Mouse (Mus musculus) lung, postnatal 36 days (tissue): ENCODE data around the gene Prdm11.

Source experiments
- DNase-seq: peaks from one replicate; pipeline ENCODE4 v3.0.0; 2022; ENCODE audit warnings: mixed read lengths

Gene Prdm11

DNA sequence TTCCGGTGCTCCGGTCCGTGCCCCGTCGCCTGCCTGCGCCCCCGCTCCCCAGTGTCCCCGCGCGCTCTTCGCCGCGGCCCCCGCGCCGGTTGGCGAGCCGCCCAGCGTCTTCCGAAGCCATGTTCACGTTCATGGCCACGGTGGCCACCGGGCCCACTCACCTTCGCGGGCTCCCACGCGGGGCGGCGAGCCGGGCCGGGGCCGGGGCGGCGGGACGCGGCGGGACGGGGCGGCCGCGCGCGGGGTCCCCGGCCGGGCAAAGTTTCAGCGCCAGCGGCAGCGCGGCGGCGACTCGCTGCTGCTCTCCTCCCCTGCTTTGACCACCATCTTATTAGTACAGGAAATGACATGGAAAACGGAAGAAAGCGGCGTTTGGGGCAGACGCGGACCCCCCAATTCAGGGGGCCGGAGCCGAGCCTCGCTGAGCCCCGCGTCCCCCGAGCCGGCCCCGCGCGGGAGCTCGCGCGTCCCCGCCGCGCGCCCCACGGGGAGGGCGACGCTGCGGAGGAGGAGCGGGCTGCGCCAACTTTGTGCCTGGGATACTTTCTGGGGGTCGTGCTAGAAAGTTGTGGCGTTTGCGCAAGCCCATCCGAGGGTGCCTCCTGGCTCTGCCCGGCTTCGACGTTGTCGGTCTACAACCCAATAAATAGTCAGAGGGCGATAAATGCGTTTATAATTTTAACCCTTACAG is at the start of gene Prdm11:
Gene Prdm11 (minus strand): TSS at position 350 of the 691 bp plus-strand sequence.
- no peak for DNase-seq

DNA sequence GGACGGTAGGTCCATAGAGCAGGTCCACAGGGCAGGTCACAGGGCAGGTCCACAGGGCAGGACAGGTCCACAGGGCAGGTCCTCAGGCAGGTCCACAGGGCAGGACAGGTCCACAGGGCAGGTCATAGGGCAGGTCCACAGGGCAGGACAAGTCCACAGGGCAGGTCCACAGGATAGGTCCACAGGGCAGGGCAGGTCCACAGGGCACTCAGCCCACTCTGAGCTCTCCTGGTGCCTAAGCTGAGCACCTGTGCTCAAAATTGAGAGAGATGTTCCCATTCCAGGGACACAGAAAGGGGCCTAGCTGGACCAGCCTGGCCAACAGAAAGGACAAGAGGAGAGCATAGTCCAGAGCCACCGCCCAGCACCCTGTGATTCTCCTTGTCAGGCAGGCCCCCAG is 46.4 kb upstream of the Prdm11 start:
- DNase-seq: no peak

DNA sequence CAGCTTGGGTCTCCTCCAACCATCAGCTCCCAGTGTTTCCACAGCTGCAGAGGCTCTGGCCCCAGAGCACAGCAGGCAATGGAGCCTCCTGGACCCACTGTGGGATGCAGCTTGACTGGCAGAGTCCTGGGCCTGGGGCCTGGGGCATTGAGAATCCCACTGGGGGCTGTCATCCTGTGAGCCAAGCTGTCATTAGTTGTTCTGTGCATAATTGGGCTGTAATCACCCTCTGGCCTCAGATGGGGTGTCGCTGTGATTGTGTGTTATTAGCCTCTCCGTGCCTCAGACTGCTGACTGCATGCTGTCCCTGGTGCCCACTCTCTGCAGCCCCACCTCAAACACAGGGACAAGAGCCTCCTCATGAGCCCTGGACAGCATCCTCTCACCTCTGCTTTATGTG is 45.7 kb upstream of the Prdm11 start:
- DNase-seq: no peak

DNA sequence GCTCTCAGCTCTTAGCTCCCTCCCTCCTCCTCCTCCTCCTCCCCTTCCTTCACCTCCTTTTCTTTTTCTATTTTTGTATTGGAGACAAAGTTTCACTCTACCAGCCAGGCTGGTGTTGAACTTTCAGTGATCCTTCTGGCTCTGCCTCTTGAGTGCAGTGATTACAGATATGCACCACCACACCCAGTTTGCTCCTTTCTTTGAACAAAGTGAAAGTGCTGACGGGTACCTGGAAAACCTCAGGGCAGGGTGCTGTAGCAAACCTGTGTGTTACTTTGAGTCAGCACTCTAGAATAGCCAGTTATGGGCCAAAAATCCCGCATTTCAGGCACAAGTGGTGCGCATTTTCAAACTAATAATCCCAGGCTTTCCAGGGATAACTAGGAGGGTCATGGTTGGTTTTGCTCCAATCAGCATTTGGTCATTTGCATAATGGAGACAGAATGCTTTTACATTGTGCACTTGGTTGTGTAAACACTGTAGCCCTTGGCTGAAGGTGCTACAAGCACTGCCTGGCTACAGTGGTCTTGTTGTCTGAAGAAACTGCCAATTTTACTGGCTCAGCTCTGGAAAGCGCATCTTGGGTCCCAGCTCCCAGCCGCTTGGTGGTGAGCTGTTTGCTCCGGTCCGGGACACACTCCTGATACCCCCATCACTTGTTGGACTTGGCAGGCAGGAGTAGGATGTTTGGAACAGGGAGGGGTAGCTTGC is 43.6 kb upstream of the Prdm11 start:
- DNase-seq: peak; percentile 3

DNA sequence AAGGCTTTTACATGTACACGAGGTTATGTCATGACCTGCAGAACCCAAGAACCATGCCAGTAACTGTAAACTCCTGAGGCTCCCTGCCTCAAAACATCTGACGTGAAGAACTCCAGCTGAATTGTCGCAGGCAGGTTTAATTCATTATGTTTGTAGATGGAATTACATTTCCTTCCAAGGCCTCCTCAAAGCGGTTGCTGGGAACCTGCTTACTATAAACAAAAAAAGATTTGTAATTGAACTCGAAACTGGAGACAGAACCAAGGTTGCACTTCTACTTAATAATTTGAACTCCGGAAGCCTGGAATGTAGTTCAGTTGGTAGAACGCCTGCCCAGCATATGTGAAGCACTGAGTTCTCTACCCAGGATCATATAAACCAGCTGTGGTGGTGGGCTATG is 42.0 kb upstream of the Prdm11 start:
- no peak for DNase-seq

DNA sequence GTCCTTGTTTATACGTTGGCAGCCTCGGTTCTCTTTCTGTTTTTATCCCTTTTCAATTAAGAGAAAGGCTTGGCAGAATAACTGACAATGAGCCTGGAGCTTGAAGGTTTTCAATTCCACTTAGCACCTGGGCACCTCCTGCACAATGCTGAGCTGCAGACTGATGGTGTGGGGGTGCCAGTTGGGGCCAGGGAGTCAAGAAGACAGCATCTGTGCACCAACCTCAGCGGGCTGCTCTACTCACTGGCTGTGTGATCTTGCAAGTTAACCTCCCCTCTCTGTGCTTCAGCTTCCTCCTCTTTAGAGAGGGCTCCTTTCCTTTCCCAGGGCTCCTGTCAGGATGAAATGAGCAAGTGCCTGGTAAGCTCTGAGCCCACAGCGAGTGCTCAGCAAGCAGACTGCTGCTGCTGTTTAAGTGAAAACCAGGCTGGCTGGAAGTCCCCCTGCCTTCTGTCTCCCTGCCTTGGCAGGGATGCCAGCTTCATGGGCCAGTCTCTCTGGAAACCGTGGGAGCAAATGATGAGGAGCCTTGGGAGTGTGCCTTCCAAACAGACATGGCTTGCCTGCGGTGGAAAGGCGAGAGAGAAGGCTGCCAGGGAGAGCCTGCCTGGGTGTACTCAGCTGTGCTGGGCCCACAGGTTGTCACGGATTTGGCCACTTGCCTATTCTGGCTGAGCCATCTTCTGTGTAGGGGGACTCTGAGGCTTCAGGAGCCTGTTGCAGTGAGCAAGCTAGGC is 39.5 kb upstream of the Prdm11 start:
- DNase-seq: no peak

DNA sequence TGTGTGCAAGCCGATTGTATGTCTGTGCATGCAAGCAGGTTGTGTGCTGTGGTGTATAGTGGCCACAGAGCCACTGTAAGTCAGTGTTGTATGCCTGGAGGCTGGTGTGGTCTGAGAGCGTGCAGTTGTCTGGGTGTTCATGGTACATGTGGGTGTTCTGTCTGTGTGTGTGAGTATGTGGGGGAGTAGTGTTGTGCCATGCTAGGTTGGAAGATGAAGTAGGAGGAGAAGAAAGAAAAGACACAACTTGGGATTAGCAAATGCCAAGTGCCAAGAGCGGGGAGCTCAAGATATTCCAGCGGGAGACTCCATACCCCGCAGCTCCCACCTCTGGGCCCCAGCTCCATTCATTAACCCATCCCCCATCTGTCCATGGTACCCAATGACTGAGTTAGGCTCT is 38.5 kb upstream of the Prdm11 start:
- no peak for DNase-seq

DNA sequence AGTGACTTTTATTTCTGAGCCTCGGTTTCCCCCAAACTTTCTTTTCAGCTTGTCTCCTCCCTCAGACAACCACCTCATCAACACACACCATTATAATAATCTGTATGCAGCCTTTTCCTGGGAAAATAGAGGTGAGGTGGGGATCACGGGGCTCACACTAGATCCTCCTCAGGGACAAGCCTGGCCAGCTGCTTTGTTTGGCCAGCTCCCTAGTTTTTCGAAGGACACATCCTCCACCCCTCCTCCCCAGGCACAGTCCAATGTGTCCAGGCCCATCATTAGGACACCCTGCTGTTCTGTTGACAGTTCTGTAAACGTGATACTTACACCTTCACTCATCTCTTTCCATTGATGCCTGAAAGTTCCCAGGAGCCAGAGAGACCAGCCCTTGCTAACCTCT is 37.4 kb upstream of the Prdm11 start:
- DNase-seq: peak; percentile 15

DNA sequence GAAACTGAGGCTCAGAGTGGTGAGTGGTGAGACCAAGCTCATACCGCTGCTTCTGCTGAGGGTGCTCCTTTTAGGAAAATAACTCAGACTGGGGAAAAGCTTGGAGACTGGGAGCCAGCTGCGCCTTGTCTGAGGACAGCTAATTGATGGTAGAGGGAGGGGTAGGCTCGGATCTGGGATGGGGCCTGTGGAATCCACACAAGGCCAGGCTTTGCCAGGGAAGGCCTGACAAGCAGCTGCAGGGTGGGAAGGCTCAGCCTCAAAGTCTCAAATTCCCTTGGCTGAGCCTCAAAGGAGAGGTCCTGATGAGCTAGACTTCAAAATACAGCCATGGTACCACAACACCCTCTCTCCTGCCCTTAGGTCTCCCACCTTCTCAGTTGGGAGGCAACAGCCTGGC is 36.9 kb upstream of the Prdm11 start:
- DNase-seq: peak; percentile 78

DNA sequence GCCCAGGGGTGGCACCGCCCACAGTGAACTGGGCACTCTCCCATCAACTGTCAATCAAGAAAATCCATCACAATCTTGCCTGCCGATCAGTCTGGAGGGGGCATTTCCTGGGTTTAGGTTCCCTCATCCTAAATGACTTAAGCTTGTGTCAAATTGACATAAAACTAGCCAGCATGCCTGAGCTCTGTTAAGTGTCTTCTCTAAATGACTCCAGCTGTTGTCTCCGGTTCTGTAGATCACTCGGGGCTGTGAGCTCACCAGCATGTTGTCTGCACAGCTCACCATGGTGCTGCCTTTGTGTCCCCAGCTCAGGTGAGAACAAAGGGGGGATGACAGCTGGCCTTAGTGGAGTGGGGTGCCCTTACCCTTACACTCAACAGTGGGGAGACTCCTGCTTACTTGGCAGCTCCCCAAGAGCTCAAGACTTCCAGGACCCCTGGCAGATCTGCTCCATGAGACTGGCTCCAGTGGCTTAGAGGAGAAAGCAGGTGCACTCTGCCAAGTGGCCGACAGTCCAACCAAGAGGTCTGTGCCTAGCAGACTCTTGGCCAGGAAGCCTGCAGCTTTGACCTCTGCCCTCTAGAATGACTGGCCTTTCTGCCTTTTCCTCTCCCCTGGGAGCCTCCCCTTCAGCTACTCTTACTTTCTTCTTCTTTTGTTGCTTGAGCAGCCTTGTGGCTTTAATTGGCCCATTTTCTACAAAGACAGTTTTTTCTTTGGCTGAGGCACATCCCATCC is 35.1 kb upstream of the Prdm11 start:
- DNase-seq: peak; percentile 30

DNA sequence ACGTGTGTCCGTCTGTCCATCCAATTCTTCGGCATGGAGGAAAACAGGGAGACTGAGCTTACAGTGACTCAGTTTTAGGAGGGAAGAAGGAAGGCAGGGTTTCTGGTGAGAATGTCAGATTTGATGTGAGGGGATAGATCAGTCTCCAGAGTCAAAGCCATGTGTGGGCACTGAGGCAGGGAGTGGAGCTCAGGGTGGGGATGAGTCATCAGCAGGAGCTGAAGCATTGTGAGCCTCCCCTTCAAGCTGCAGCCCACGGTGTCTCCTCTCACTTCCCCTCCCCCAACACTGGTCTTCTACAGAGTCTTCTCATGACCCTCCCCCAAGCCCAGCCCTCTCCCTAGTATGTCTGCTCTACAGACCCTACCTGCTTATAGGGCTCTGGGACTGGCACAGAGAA is 33.4 kb upstream of the Prdm11 start:
- no peak for DNase-seq

DNA sequence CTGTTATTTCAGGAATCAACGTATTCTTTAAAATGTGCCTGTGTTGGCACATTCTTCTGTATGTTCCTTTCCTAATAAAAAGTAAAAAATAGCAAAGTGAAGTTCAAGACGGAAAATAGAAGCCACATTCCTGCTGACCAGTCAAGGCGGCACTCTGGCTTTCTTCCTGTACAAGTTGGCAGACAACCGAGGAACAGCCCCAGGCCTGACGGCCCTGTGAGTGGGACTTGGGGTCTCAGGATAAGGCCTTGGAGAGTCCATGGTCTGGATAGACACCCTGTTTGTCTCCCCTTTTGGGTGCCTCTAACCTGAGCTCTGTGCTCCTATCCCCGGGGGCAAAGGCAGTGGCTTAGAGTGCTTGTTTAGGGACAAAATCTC is 30.6 kb upstream of the Prdm11 start:
- DNase-seq: no peak

DNA sequence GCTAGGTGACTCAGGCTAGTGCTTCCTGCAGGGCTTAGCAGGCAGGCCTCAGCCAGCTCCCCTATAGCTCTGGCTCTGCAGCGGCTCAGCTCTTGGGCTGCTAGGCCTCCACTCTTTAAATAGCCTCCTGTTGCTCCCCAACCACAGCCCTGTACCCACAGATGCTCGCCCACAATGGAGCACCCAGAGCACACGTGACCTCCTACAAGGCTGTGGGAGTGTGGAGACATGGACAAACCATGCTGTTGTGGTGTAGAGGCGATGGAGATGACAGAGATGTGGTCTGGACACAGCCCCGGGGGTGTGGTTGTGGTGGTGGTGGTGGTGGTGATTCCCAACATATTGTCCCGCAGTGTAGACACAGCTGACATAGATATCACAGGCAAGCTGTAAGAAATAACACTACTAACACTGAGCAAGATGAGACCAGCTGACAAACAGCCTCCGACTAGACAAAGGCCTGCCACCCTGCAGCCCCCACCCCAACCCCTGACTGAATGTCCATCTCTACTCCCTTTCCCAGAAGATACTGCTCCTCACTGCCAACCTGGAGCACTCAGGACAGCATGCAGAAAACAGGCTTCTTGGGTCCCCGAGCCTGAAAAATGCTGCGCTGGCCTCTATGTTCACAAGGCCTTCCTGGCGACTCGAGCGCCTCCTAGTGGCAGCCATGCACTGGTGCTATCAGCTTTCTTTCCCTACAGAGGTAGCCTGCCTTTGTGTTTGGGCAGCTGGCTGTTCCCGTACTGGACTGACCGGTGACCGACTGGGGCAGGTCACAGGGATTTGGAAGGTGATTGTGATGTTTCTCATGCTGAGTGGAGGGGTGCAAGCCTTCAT is 30.0 kb upstream of the Prdm11 start:
- peak; percentile 68 for DNase-seq

DNA sequence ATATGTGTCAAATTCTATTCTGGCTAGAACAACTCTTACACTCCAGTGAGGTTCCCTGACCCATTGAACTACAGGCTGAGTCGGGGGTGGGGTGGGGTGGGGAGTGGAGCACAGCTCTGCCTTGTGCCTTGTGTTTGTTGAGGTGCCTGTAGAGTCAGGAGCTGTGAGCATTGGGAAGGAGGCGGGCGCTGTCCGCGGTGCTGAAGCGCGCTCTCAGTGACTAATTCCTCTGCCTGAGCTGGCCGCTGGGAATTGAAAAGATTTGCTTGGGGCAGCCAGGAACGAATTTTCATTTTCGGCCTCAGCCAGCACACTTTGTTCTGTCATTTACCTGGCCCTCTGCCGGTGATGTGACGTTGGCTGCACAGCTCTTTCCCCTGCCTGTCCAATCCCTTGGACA is 25.7 kb upstream of the Prdm11 start:
- DNase-seq: peak; percentile 82

DNA sequence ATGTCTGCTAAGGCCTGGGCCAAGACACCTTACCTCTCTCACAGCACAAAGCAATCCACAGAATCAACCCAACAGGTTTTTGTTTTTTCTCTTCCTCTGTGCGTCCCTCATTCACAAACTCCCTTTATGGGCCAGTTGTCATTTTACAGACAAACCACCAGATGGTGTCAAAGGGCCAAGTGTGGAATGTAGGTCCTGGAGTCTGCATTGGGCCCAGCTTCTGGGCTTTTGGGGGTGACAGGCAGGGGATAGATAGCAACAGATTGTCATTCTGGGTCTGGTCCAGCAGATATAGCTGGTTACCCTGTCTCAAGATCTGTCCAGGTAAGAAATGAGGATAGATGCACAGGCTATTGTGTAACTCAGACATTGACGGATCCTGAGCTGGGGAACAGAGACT is 23.0 kb upstream of the Prdm11 start:
- peak; percentile 14 for DNase-seq

DNA sequence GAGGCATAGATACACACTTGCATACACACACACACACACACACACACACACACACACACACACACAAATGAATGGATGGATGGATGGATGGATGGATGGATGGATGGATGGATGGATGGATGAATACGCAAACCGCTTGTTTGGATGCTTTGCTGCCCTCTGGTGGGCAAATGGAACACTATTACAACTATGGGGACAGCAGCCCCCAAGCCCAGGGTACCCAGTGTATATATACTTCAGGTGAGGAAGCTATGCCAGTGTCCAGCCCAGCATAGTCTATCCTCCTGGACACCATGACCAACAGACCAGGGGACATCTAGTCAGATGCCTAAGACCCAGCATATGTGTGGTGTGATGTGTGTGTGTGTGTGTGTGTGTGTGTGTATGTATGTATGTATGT is 17.4 kb upstream of the Prdm11 start:
- peak; percentile 72 for DNase-seq

DNA sequence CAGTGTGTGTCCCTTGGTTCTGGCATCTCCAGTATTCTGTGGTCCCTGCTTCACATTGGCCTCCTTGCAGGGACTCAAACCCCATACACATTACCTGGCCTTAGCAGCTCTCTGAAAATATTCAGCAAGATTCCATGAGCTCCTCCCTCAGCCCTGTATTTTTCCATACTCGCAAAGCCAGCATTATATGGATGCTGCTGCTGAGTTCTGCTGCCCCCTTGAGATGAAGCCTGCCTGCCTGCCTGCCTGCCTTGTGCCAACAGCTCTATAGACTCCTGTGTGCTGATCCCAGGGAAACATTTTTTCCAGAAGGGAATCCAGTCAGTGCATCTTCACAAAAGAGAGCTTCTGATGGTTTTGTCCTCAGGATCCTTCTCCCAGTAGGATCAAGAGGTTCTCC is 5.9 kb upstream of the Prdm11 start:
- peak; percentile 47 for DNase-seq

DNA sequence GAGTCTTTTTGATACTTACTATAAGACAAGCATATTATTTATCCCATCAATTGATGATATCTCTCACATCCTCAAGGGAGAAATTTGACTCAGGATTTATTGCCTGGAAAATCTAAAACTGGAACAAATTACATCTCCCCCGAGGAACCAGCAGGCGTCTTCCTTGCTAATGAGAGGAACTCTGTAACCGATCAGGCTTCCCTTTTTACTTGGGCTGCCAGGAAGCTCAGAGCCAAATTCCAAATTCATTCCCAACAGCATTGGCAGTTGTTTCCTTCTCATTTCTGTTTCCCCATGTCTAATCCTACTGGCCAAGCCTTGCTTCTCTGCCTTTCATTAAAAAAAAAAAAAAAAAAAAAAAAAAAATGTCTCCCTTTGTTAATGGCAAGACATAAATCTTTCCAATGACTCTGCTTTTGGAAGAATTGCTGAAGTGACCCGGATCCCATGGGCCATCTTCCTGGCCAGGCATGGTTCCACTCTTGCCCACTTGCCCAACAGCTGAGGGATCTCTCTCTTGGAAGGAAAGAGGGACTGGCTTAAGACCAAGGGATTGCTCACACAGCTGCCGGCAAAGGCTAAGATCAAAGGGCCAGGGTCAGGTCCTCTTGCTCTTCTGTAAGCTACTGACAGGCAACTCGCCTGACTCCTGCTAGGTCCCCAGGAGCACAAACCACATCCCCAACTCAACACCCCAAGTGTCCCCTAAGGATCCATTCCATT is 2.8 kb upstream of the Prdm11 start:
- peak; percentile 71 for DNase-seq

DNA sequence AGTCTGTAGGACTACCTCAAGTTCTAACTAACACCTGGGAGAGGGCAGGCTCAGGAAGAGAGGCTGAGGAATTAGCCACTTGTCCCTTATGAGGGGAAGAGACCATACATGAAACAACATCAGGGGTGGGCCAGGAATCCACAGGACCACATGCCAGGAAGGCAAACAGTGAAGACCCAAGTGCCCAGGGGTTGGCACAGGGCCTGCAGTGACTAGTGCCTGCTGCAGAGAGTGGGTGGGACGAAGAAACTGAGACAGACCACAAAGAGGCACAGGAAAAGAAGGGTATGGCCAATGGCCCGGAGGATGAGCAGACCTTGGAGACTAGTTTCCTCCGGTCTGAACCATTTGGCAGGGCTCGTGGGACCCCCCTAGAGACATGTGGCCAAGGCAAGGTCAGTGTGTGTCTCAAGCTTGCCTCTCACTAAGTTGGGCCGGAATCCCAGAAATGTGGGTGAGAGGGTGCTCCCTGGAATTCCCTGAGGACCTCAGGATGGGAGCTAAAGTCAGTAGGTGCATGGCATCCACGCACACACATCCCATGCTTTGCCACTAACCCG is 1.6 kb upstream of the Prdm11 start:
- no peak for DNase-seq

DNA sequence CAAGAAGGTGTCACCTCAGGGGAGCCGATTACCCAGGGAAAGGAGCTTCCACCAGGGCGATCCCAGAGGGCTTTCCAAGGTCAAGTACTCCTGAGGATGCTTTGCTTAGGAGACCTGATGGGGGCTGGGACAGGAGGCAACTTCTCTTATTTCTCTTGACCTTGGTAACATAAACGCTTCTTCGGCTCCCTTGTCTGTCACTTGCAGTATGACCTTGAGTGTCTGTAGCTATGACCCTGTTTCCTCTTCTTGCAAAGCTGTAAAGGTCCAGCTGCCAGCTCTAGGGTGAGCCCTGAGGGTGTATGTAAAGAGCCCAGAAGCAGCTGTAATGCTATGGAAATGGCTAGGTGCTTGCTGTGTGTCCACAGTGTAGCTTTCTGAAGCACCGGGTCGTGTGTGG is 1.1 kb upstream of the Prdm11 start:
- no peak for DNase-seq

DNA sequence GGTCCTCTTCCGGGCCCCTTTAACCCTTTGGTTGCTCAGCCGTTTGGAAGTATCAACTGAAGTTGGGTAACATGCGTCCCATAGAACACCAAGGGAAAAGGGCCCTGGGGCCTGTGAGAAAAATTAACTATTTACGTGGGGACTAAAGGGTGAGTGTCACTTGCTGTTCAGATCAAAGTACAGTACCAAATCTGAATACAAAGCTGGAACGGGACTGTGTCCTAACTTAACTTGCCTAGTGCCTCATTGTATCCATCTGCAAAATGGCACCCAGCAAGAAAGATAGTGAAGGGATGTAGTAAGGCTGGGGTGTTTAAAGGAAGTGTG is 505 bp upstream of the Prdm11 start:
- no peak for DNase-seq
